Mouse (Mus musculus) hindbrain, embryonic 11.5 days (tissue): ENCODE measurements around the gene Gm36245. TPM values are rescaled to one million over a fixed set of nuclear protein-coding genes. Genes with fewer than 3 reads are reported as not detected.

Source experiments
- ATAC-seq: fragments of 200-750 bp; cut with Nextera tagmentation; 2 replicates; pipeline ENCODE4 v1.8.0; 2017; ENCODE audit warnings: mild to moderate bottlenecking, moderate TSS enrichment, moderate library complexity; ENCODE audit not compliant: low FRiP score
- DNase-seq: peaks from one replicate; pipeline ENCODE4 v3.0.0-alpha.2; 2015; ENCODE audit warnings: low spot score
- H3K27ac ChIP-seq: fragments of 300-500 bp; sonication (generic); 2 replicates; pipeline ENCODE4 v1.5.1; 2014; ENCODE audit warnings: mild to moderate bottlenecking, low read depth, low read length
- H3K27me3 ChIP-seq: fragments of 300-500 bp; sonication (generic); 2 replicates; pipeline ENCODE4 v1.6.1; 2014; ENCODE audit warnings: mild to moderate bottlenecking, low read length, moderate library complexity, mixed read lengths; ENCODE audit not compliant: control insufficient read depth, insufficient read depth
- H3K36me3 ChIP-seq: fragments of 300-500 bp; sonication (generic); 2 replicates; pipeline ENCODE4 v1.6.1; 2014; ENCODE audit warnings: mild to moderate bottlenecking, low read length, moderate library complexity, mixed read lengths; ENCODE audit not compliant: control insufficient read depth, insufficient read depth
- H3K4me1 ChIP-seq: fragments of 300-500 bp; sonication (generic); replicated peaks from 2 replicates; pipeline ENCODE4 v1.6.1; 2014; ENCODE audit warnings: low read length, mixed read lengths; ENCODE audit not compliant: control insufficient read depth, insufficient read depth
- H3K4me2 ChIP-seq: fragments of 300-500 bp; sonication (generic); replicated peaks from 2 replicates; pipeline ENCODE4 v1.6.1; 2014; ENCODE audit warnings: mild to moderate bottlenecking, low read depth, low read length
- H3K4me3 ChIP-seq: fragments of 300-500 bp; sonication (generic); 2 replicates; pipeline ENCODE4 v1.5.1; 2014; ENCODE audit warnings: low read depth, low read length
- H3K9ac ChIP-seq: fragments of 300-500 bp; sonication (generic); 2 replicates; pipeline ENCODE4 v1.6.1; 2014; ENCODE audit warnings: low read depth, low read length
- H3K9me3 ChIP-seq: fragments of 300-500 bp; sonication (generic); 2 replicates; pipeline ENCODE4 v1.6.1; 2016; ENCODE audit warnings: low read length; ENCODE audit not compliant: control insufficient read depth
- WGBS: fragments of 180-500 bp; shearing (Covaris S2); extraction: QIAGEN DNeasy Blood & Tissue Kit; methylation state at CpG from one replicate; pipeline ENCODE4 v1.1.7; 2014; 5-methylcytosine and 5-hydroxymethylcytosine counted together
- polyA plus RNA-seq: library from polyadenylated mRNA; unstranded; fragments of >200 nt; fragmentation: Nextera tagmentation; extraction: Ambion mirVana; gene quantifications from 2 replicates; pipeline ENCODE4 v1.2.1, GENCODE M21; 2014

Gene Gm36245
- not detected in 2 replicates for polyA plus RNA-seq

DNA sequence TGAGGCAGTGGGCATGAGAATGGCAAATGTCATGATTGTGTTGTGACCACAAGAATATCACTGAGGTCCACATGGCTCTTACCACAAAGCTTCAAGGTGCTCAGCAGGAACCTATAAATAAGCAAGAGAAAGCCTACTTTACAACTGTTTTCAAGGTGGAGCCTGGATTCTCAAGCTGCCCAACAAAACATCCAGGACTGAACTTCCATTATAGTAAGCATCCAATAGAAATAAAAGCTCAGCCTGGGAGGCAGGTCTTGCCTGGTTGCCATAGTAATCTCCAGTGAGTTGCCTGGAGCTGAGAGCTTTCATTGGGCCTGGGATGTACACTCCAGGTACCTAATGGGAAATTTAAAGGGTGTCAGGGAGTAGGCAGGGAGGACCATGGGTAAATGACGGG is at the start of gene Gm36245:
Gene Gm36245 (plus strand): TSS at position 301 of the 400 bp plus-strand sequence.
- H3K4me2 ChIP-seq = no peak within 1 kb of the TSS
- H3K36me3 ChIP-seq = no peaks in the 10 kb centered on the region
- 70% methylated on average over 1 of the region's 1 CpGs for WGBS
- no peak within 1 kb of the TSS for H3K9ac ChIP-seq
- no peak within 1 kb of the TSS for H3K4me3 ChIP-seq
- H3K27me3 ChIP-seq = no peaks in the 10 kb centered on the region
- no peaks in the 10 kb centered on the region for H3K4me1 ChIP-seq
- no peak within 1 kb of the TSS for H3K27ac ChIP-seq
- ATAC-seq (no peak), DNase-seq (no peak)
- no peaks in the 10 kb centered on the region for H3K9me3 ChIP-seq

DNA sequence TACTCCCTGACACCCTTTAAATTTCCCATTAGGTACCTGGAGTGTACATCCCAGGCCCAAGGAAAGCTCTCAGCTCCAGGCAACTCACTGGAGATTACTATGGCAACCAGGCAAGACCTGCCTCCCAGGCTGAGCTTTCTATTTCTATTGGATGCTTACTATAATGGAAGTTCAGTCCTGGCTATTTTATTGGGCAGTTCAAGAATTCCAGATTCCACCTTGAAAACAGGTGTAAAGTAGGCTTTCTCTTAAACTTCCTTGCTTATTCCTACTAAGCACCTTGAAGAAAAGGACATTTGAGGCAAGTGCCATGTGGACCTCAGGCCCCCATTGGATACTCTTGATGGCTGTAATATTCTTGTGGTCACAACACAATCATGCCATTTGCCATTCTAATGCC is 37.3 kb upstream of the Gm36245 start, which contains the start of gene 1700025B11Rik:
Gene 1700025B11Rik (minus strand): TSS at position 101 of the 400 bp plus-strand sequence.
- ATAC-seq (no peak), DNase-seq (no peak)
- H3K4me2 ChIP-seq = no peak within 1 kb of the TSS

DNA sequence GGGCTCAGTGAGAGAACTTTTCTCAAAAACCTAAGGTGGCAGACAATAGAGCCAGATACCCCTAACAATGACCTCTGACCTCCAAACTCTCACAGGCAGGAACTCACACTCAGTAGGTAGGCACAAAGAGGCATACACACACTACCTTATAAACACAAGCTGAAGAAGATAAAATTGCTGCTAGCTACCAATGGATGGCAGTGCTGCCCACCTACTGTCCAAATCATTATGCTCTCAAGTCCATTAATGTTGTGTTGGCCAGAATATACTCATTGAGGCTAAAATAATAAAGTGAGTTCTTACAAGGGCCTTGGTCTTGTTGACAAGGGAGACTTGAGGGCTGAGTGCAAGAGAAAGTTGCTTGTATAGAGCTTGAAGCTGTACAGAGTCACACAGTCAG is 35.8 kb upstream of the Gm36245 start:
- Histone ChIP-seq H3K4me3 (no peak overlapping the region), H3K9ac (no peak overlapping the region), H3K9me3 (no peaks in the 10 kb centered on the region), H3K27ac (no peak overlapping the region), H3K4me1 (no peaks in the 10 kb centered on the region), H3K4me2 (no peak overlapping the region), H3K36me3 (no peaks in the 10 kb centered on the region), H3K27me3 (no peaks in the 10 kb centered on the region)
- ATAC-seq (no peak), DNase-seq (no peak)

More for the DNA sequence above, 37.3 kb upstream of the Gm36245 start, which contains the start of gene 1700025B11Rik:
- H3K9ac ChIP-seq = no peak within 1 kb of the TSS
- no peaks in the 10 kb centered on the region for H3K9me3 ChIP-seq
- H3K27me3 ChIP-seq = no peaks in the 10 kb centered on the region
- H3K27ac ChIP-seq = no peak within 1 kb of the TSS
- H3K36me3 ChIP-seq = no peaks in the 10 kb centered on the region
- no peak within 1 kb of the TSS for H3K4me3 ChIP-seq
- H3K4me1 ChIP-seq = no peaks in the 10 kb centered on the region

DNA sequence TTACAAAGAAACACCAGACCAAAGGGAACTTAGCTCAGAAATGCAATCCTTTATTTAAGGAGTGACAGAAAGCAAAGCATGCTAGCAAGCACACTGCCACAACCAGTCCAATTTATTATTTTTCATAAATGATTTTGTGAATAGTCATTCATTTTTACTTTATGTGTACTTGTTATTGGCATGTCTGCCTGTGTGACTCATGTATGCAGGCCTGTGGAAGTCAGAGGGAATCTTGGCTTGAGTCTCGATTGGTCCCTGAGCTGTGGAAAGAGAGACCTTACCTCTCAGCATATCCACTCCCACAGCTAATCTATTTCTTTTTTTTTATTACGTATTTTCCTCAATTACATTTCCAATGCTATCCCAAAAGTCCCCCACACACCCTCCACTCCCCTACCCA is 20.3 kb upstream of the Gm36245 start:
- no peak for DNase-seq
- Histone ChIP-seq H3K36me3 (no peaks in the 10 kb centered on the region), H3K4me1 (no peaks in the 10 kb centered on the region), H3K9me3 (no peaks in the 10 kb centered on the region), H3K4me3 (no peak overlapping the region), H3K9ac (no peak overlapping the region), H3K27me3 (no peaks in the 10 kb centered on the region), H3K27ac (no peak overlapping the region), H3K4me2 (no peak overlapping the region)
- 89% methylated on average over 2 of the region's 2 CpGs for WGBS
- no peak for ATAC-seq

DNA sequence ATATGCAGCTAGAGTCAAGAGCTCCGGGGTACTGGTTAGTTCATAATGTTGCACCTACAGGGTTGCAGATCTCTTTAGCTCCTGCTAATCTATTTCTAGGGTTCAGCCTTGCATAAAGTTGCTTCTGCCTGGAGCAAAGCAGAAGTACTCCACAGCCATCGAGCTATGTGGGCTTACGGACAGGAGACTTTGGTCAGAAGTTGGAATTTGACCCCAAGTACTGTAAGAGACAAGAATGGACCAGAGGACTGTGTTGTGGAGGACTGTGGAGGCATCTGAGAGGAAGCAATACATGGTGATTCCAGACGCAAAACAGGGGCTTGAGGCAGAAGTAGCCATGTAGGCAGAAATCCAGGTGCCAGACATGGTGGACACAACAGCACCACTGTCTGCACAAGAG is 19.7 kb upstream of the Gm36245 start:
- DNase-seq = no peak
- Histone ChIP-seq H3K4me2 (no peak overlapping the region), H3K9ac (no peak overlapping the region), H3K36me3 (no peaks in the 10 kb centered on the region), H3K27me3 (no peaks in the 10 kb centered on the region), H3K4me3 (no peak overlapping the region), H3K27ac (no peak overlapping the region), H3K9me3 (no peaks in the 10 kb centered on the region), H3K4me1 (no peaks in the 10 kb centered on the region)
- ATAC-seq = no peak
- 88% methylated on average over 4 of the region's 4 CpGs for whole genome bisulfite sequencing

DNA sequence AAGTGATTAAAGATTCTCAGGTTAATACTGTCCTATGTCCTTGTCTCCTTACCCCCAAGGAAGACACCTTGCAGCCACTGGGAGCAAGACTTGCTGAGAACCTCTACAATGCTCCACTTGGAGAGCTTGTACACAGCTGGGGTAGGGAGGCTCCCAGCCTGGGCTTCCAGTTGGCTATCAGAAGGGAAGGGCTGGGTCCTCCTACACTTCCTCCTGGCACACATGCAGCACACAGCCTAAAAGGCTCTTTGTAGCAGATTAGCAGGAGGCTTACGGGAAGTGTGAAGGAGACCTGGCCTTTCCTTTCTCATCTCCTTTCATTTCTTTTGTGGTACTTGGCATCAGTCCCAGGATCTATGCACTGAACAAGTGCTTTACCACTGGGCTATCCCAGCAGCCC is 17.4 kb upstream of the Gm36245 start:
- 95% methylated on average over 1 of the region's 1 CpGs for WGBS
- no peaks in the 10 kb centered on the region for H3K36me3 ChIP-seq
- ATAC-seq (no peak), DNase-seq (no peak)
- no peak overlapping the region for H3K27ac ChIP-seq
- H3K9ac ChIP-seq = no peak overlapping the region
- H3K9me3 ChIP-seq = no peaks in the 10 kb centered on the region
- no peaks in the 10 kb centered on the region for H3K4me1 ChIP-seq
- no peak overlapping the region for H3K4me3 ChIP-seq
- H3K27me3 ChIP-seq = no peaks in the 10 kb centered on the region
- no peak overlapping the region for H3K4me2 ChIP-seq

DNA sequence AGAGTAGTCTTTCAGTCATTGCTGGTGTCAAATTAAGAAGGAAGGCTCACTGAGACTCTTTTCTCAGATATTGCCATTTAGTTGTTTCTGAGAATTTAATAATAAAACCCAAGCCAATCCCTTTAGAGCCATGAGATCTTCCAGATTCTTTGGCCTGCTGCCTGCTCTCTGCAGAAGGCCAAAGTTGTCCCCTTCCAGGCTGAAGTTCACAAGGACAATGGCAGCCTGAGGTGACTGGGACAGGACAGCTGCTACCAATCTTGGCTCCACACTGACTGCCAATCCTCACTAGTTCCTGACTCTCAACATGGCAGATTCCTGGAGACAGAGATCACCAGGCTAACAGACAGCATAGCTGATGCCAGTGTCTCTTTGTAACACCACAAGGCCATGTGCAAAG is 12.0 kb upstream of the Gm36245 start:
- ATAC-seq = no peak
- Histone ChIP-seq H3K27me3 (no peaks in the 10 kb centered on the region), H3K4me2 (no peak overlapping the region), H3K27ac (no peak overlapping the region), H3K9me3 (no peaks in the 10 kb centered on the region), H3K4me3 (no peak overlapping the region), H3K9ac (no peak overlapping the region), H3K4me1 (no peaks in the 10 kb centered on the region), H3K36me3 (no peaks in the 10 kb centered on the region)
- no peak for DNase-seq

DNA sequence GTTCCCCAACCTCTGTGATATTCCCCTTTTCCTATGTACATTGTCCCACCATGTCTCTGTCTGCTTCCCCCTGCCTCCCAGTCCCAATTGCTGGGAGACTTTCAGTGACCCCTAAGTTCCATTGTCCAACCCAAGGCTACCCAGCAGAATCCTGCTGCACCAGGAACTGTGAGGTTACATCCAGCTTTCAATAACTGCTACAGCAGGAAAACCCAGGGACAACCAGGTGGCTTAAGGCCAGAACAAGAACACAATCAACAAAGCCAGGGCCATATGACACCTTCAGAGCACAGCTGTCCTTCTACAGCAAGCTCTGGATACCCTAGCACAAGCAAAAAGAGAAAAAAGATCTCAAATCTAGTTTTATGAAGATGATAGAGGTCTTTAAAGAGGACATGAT is 10.1 kb upstream of the Gm36245 start:
- H3K36me3 ChIP-seq = no peaks in the 10 kb centered on the region
- H3K4me1 ChIP-seq = no peaks in the 10 kb centered on the region
- H3K27me3 ChIP-seq = no peaks in the 10 kb centered on the region
- H3K4me2 ChIP-seq = no peak overlapping the region
- no peaks in the 10 kb centered on the region for H3K9me3 ChIP-seq
- DNase-seq (no peak), ATAC-seq (no peak)
- H3K4me3 ChIP-seq = no peak overlapping the region
- H3K27ac ChIP-seq = no peak overlapping the region
- no peak overlapping the region for H3K9ac ChIP-seq

DNA sequence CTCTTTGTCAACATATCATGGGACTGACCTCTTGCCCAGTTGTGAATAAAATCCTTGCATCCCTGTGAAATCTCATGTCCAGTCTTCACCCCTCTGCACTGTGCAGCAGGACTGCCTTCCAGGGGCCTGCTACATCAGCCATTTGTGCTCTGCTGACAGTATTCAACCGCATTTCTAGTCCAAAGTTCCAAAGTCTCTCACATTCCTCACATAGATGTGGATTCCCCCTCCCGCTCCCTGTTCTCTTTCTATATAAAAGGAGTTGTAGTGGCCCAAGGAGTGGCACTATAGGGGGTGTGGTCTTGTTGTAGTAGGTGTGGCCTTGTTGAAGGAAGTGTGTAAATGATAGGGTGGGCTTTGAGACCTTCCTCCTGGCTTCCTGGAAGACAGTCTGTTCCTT is 8.2 kb upstream of the Gm36245 start:
- Histone ChIP-seq H3K4me3 (no peak overlapping the region), H3K27ac (no peak overlapping the region), H3K9me3 (no peaks in the 10 kb centered on the region), H3K4me1 (no peaks in the 10 kb centered on the region), H3K9ac (no peak overlapping the region), H3K4me2 (no peak overlapping the region), H3K36me3 (no peaks in the 10 kb centered on the region), H3K27me3 (no peaks in the 10 kb centered on the region)
- 72% methylated on average over 2 of the region's 2 CpGs for WGBS
- ATAC-seq (no peak), DNase-seq (no peak)
